Mouse (Mus musculus) midbrain, embryonic 13.5 days (tissue): ENCODE data around the gene Nat8f5. TPM values are rescaled to one million over a fixed set of nuclear protein-coding genes. Genes with fewer than 3 reads are reported as not detected.
"Not testable (repeated sequence)": the region's sequence is repeated elsewhere in the genome, so short reads cannot be mapped to it uniquely, and the experiment has no call there.

Experiments
- ATAC-seq: fragments of 200-750 bp; cut with Nextera tagmentation; 2 replicates; pipeline ENCODE4 v1.8.0; 2017; ENCODE audit warnings: mild to moderate bottlenecking, moderate TSS enrichment, moderate library complexity
- H3K27ac ChIP-seq: fragments of 300-500 bp; sonication (generic); 2 replicates; pipeline ENCODE4 v1.5.1; 2015; ENCODE audit warnings: inconsistent platforms, mild to moderate bottlenecking, moderate library complexity
- H3K27me3 ChIP-seq: fragments of 300-500 bp; sonication (generic); 2 replicates; pipeline ENCODE4 v1.6.1; 2015; ENCODE audit warnings: mild to moderate bottlenecking, inconsistent platforms
- H3K36me3 ChIP-seq: fragments of 300-500 bp; sonication (generic); 2 replicates; pipeline ENCODE4 v1.6.1; 2015; ENCODE audit warnings: mild to moderate bottlenecking, inconsistent platforms
- H3K4me1 ChIP-seq: fragments of 300-500 bp; sonication (generic); replicated peaks from 2 replicates; pipeline ENCODE4 v1.6.1; 2015; ENCODE audit warnings: inconsistent platforms
- H3K4me2 ChIP-seq: fragments of 300-500 bp; sonication (generic); replicated peaks from 2 replicates; pipeline ENCODE4 v1.6.1; 2015; ENCODE audit warnings: moderate library complexity, mild to moderate bottlenecking, inconsistent platforms
- H3K4me3 ChIP-seq: fragments of 300-500 bp; sonication (generic); replicated peaks from 2 replicates; pipeline ENCODE4 v1.5.1; 2015; ENCODE audit warnings: mild to moderate bottlenecking, inconsistent platforms
- H3K9ac ChIP-seq: fragments of 300-500 bp; sonication (generic); replicated peaks from 2 replicates; pipeline ENCODE4 v1.6.1; 2015; ENCODE audit warnings: mild to moderate bottlenecking, inconsistent platforms
- H3K9me3 ChIP-seq: fragments of 300-500 bp; sonication (generic); 2 replicates; pipeline ENCODE4 v1.6.1; 2016; ENCODE audit warnings: mild to moderate bottlenecking, inconsistent platforms
- WGBS: fragments of 180-500 bp; shearing (Covaris S2); methylation state at CpG from one replicate; pipeline ENCODE4 v1.1.7; 2015; 5-methylcytosine and 5-hydroxymethylcytosine counted together
- polyA plus RNA-seq: library from polyadenylated mRNA; unstranded; fragments of >200 nt; fragmentation: Nextera tagmentation; extraction: Ambion mirVana; gene quantifications from 2 replicates; pipeline ENCODE4 v1.2.1, GENCODE M21; 2015

Gene Nat8f5
- 0.22 TPM in 1 of 2 replicates, not detected in the other for polyA plus RNA-seq

- H3K36me3 ChIP-seq = no peaks in the 10 kb centered on the region
- no peaks in the 10 kb centered on the region for H3K9me3 ChIP-seq
- ATAC-seq = no peak
- no peaks in the 10 kb centered on the region for H3K27me3 ChIP-seq
- H3K4me2 ChIP-seq = no peak within 1 kb of the TSS
- no peak within 1 kb of the TSS for H3K27ac ChIP-seq
- no peak within 1 kb of the TSS for H3K4me3 ChIP-seq
- WGBS = 87% methylated on average over 5 of the region's 5 CpGs
- H3K4me1 ChIP-seq = no peaks in the 10 kb centered on the region
- no peak within 1 kb of the TSS for H3K9ac ChIP-seq
Measured at GRCm38 (mm10) chr6:85820837-85821236, at the start of gene Nat8f5, which contains the start of gene Nat8f6. TSS of gene Nat8f5 (minus strand) at chr6:85820972. TSS of gene Nat8f6 (minus strand) at chr6:85820954.

GRCm38 (mm10) chr6:85869006-85869405, 48.2 kb upstream of the Nat8f5 start, which contains the start of gene Nat8f2:
TSS of gene Nat8f2 (minus strand) at chr6:85869158.
- not testable (repeated sequence) for H3K9me3 ChIP-seq, H3K4me1 ChIP-seq, H3K27me3 ChIP-seq, H3K27ac ChIP-seq, H3K4me3 ChIP-seq, ATAC-seq, H3K36me3 ChIP-seq, H3K4me2 ChIP-seq, H3K9ac ChIP-seq
- WGBS = 82% methylated on average over 5 of the region's 5 CpGs

DNA sequence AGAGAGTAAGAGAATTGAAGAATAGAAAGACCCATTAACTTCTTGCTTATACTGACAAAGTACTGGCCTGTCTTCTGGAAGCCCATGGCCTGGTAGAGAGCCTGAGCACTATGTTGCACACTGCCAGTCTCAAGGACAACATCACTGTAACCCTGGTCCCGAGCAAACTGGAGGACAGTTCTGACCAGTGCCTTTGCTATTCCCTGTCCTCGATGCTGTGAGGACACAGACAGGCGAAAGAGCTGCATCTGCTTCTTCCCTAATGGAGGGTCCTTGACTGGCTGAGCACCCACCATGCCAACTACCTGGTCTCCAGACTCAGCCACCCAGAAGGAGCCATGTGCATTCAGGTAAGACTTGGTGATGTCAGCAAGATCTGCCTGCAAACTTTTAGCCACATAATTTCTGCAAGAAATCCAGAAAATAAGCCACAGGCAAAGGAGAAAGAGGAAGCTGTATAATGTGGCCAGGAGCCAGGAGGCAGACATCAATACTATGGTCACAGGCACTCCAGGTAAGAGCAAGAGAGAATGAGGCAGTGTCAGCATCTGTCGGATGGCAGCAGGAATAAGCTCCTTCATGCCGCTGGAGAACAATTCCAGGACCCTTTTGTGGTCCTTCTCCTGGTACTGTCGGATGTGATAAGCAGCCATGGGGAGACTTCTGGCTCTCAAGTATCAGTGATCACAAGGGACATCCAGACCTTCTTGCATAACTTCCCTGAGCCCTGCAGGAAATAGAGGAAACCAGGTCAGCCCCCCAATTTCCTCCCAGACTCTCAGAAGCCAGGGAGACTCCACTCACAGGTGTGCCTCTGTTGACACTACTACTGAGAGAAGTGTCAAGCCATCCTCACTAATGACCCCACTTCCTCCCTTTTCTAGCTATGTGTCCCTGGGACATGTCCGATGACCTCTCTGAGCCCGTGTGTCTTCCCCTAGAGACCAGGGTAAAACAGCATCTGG, 47.2 kb upstream of the Nat8f5 start:
- no peaks in the 10 kb centered on the region for H3K9me3 ChIP-seq
- WGBS = 85% methylated on average over 8 of the region's 8 CpGs

DNA sequence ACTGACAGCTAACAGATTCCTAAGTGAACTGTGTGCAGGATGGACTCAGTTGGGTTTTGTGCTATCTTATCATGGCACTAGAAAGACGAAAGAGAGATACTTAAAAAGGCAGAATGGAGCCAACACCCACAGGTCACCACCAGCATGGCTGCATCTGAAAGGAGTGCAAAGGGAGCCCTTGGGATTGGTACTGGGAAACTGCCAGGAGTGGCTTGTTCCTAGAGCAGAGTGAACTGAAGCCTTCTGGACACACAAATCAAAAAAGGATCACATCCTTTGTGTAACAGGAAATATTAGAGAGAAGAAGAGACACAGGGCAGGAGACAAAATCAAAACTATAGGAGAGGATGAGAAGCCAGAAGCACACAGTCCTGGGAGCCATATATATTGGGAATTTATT, 46.2 kb upstream of the Nat8f5 start:
- H3K9ac ChIP-seq, H3K27me3 ChIP-seq, H3K4me3 ChIP-seq, H3K36me3 ChIP-seq, H3K9me3 ChIP-seq, ATAC-seq, H3K27ac ChIP-seq, H3K4me1 ChIP-seq, H3K4me2 ChIP-seq: not testable (repeated sequence)
- WGBS = 74% methylated on average over 1 of the region's 1 CpGs

More for the DNA sequence above, 47.2 kb upstream of the Nat8f5 start:
- no peaks in the 10 kb centered on the region for H3K27me3 ChIP-seq
- H3K4me2 ChIP-seq = no peak overlapping the region
- ATAC-seq = no peak
- H3K4me1 ChIP-seq = no peaks in the 10 kb centered on the region
- no peak overlapping the region for H3K9ac ChIP-seq
- no peak overlapping the region for H3K4me3 ChIP-seq
- no peak overlapping the region for H3K27ac ChIP-seq
- no peaks in the 10 kb centered on the region for H3K36me3 ChIP-seq

GRCm38 (mm10) chr6:85866166-85866565, 45.4 kb upstream of the Nat8f5 start:
- H3K9me3 ChIP-seq, H3K4me1 ChIP-seq, ATAC-seq, H3K36me3 ChIP-seq, H3K4me3 ChIP-seq, H3K27me3 ChIP-seq, H3K9ac ChIP-seq, H3K4me2 ChIP-seq, H3K27ac ChIP-seq: not testable (repeated sequence)
- WGBS = 88% methylated on average over 3 of the region's 3 CpGs

- not testable (repeated sequence) for H3K9ac ChIP-seq, H3K4me3 ChIP-seq, H3K27me3 ChIP-seq, H3K4me2 ChIP-seq, ATAC-seq, H3K9me3 ChIP-seq, H3K4me1 ChIP-seq, H3K27ac ChIP-seq, H3K36me3 ChIP-seq
- WGBS = 72% methylated on average over 6 of the region's 7 CpGs
Measured at GRCm38 (mm10) chr6:85864900-85865639, 44.3 kb upstream of the Nat8f5 start.

DNA sequence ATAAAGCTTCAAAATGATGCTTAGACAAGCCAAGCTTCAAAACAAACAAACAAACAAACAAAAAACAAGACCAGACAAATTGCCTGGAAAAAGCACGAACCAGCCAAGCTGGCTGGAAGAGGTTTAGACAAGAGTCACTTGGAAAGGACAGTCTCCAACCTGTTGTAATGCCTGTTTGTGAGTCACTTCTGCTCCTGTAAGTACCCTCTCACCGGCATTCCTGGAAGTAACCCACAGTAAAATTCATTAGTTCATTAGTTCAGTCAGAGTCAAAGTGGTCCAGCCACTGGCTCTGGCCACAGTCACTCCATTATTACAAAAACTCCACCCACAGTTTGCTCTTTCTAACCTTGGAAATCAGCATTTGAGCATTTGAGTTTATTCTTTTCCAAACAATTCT, 43.1 kb upstream of the Nat8f5 start:
- Histone ChIP-seq H3K27ac (no peak overlapping the region), H3K4me3 (no peak overlapping the region), H3K9ac (no peak overlapping the region), H3K4me2 (no peak overlapping the region), H3K36me3 (no peaks in the 10 kb centered on the region), H3K27me3 (no peaks in the 10 kb centered on the region), H3K4me1 (no peaks in the 10 kb centered on the region), H3K9me3 (no peaks in the 10 kb centered on the region)
- 97% methylated on average over 2 of the region's 2 CpGs for WGBS
- ATAC-seq = no peak

DNA sequence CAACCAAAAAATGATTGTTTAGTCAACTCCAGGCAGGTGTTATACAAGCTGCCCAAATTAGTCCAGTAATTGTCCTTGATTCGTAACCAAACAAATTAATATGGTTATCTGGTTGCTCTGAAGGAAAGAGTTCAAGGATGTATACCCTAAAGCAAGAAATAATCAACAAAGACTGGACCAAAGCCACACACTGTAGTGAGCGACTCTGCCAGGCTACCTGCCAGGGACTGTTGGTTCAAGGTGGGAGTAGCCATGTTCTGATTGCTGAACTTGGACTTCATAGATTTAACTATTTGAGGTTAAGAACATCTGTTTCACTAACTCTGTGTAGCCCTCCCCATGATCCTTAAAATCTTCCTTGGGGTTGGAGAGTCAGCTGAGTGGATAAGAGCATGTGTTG, 42.4 kb upstream of the Nat8f5 start:
- H3K36me3 ChIP-seq = no peaks in the 10 kb centered on the region
- no peak overlapping the region for H3K4me2 ChIP-seq
- H3K4me3 ChIP-seq = no peak overlapping the region
- no peaks in the 10 kb centered on the region for H3K9me3 ChIP-seq
- no peaks in the 10 kb centered on the region for H3K27me3 ChIP-seq
- WGBS = 87% methylated on average over 2 of the region's 2 CpGs
- H3K9ac ChIP-seq = no peak overlapping the region
- no peak overlapping the region for H3K27ac ChIP-seq
- ATAC-seq = no peak
- H3K4me1 ChIP-seq = no peaks in the 10 kb centered on the region

GRCm38 (mm10) chr6:85862565-85862964, 41.8 kb upstream of the Nat8f5 start:
- Histone ChIP-seq H3K27ac (no peak overlapping the region), H3K36me3 (no peaks in the 10 kb centered on the region), H3K4me2 (no peak overlapping the region), H3K4me3 (no peak overlapping the region), H3K27me3 (no peaks in the 10 kb centered on the region), H3K9me3 (no peaks in the 10 kb centered on the region), H3K4me1 (no peaks in the 10 kb centered on the region), H3K9ac (no peak overlapping the region)
- ATAC-seq = no peak
- 80% methylated on average over 3 of the region's 3 CpGs for WGBS

DNA sequence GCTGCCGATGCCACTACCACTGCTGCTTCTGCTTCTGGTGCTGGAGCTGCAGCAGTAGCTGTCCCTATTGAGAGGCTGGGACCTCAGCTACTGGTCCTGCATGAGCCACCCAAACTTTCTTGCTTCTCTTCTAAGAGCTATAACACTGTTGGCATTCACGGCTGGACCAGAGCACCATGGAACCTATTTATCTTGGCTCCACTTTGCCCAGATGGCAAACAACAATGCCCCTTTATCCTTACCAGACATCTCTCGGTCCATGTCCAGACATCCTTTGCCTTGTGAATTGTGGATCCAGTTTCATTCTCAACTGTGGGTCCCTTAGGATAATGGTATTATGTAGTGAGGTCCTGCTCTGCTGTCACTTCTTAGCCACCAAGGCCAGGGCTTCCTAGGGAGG, 40.5 kb upstream of the Nat8f5 start:
- Histone ChIP-seq H3K4me2 (no peak overlapping the region), H3K36me3 (no peaks in the 10 kb centered on the region), H3K9me3 (no peaks in the 10 kb centered on the region), H3K9ac (no peak overlapping the region), H3K4me1 (no peaks in the 10 kb centered on the region), H3K27ac (no peak overlapping the region), H3K4me3 (no peak overlapping the region), H3K27me3 (no peaks in the 10 kb centered on the region)
- WGBS = 93% methylated on average over 3 of the region's 3 CpGs
- no peak for ATAC-seq

GRCm38 (mm10) chr6:85856194-85856678, 35.5 kb upstream of the Nat8f5 start:
- no peaks in the 10 kb centered on the region for H3K27me3 ChIP-seq
- no peak overlapping the region for H3K4me3 ChIP-seq
- WGBS = 75% methylated on average over 1 of the region's 1 CpGs
- no peak overlapping the region for H3K27ac ChIP-seq
- H3K36me3 ChIP-seq = no peaks in the 10 kb centered on the region
- no peaks in the 10 kb centered on the region for H3K4me1 ChIP-seq
- ATAC-seq = 0 out of 2 replicates have a peak, but pooled peaks have one; percentile 17
- no peak overlapping the region for H3K4me2 ChIP-seq
- no peak overlapping the region for H3K9ac ChIP-seq
- H3K9me3 ChIP-seq = no peaks in the 10 kb centered on the region

- no peaks in the 10 kb centered on the region for H3K9me3 ChIP-seq
- no peak overlapping the region for H3K4me3 ChIP-seq
- H3K36me3 ChIP-seq = no peaks in the 10 kb centered on the region
- 83% methylated on average over 3 of the region's 3 CpGs for WGBS
- no peaks in the 10 kb centered on the region for H3K27me3 ChIP-seq
- H3K9ac ChIP-seq = no peak overlapping the region
- ATAC-seq = no peak
- H3K4me2 ChIP-seq = no peak overlapping the region
- H3K27ac ChIP-seq = no peak overlapping the region
- H3K4me1 ChIP-seq = no peaks in the 10 kb centered on the region
Measured at GRCm38 (mm10) chr6:85853481-85853880, 32.7 kb upstream of the Nat8f5 start.
